Mouse (Mus musculus): ENCODE measurements around the gene Safb. TPM values are rescaled to one million over a fixed set of nuclear protein-coding genes. Genes with fewer than 3 reads are reported as not detected.

Safb gene
- total RNA-seq (2023) = 163 and 266 TPM in 2 replicates

DNA sequence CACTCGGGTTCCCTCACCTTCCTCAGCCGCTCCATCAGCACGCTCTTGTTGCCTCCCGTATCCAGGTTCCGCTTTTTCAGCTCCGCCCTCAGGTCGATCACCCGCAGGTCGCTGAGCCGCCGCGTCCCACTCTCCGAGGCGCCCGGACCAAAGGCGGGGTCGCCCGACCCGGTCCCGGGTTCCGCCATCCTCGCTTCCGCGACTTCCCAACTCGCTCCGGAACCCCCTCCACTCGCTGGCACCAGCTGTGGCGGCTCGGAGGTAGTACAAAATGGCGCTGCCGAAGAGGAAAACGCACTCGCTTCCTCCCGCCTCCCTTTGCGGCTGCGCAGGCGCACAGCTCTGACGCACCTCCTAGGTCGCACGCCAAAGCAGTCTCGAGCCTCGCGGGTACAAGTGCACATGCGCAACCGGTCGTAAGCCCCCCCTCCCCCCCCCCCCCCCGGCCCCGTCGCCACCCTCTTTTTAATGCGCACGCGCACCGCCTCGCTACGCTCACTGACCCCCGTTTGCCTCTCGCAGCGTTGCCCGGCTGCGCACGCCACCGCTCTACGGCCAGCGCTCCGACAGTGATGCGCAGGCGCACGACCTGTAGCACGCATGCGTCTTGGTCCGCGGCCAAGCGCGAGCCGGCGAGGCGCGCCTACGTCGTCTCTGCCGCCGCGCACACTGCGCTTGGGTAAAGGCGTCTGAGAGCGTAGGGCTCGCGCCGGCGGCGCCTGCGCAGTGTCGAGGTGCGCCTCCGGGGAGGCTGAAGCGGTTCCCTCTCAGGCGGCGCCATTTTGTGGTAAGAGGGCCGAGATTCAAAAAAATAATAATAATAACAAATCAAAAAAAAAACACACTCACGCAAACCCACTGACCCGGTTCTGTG, at the start of gene Safb, which contains the start of gene Safb2:
Gene Safb, plus strand, starts transcription at position 569 of the 874 bp plus-strand sequence.
Gene Safb2, minus strand, starts transcription at position 329 of the 874 bp plus-strand sequence.

DNA sequence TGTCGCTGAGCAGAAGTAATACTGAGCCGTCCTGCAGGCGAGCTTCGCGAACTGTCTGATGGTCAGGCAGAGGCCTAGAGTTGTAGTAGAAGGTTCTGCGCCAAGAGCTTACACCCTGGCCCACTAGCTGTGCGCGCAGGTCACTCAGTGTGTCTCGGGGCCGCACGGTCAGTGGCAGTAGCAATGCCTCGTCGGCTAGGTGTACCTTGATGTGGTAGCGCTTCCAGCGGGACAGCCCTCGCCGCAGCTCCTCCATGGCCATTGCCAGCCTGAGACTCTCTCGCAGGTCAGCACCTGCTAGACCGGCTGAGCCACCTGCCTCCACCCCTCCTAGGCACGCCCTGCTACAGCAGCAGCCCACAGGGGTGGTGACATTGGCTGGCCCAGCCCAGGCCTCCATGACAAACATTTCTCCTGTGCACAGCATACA, 30.5 kb upstream of the Safb start, which contains the start of gene Gm20219:
Gene Gm20219, minus strand, starts transcription at position 266 of the 430 bp plus-strand sequence.

DNA sequence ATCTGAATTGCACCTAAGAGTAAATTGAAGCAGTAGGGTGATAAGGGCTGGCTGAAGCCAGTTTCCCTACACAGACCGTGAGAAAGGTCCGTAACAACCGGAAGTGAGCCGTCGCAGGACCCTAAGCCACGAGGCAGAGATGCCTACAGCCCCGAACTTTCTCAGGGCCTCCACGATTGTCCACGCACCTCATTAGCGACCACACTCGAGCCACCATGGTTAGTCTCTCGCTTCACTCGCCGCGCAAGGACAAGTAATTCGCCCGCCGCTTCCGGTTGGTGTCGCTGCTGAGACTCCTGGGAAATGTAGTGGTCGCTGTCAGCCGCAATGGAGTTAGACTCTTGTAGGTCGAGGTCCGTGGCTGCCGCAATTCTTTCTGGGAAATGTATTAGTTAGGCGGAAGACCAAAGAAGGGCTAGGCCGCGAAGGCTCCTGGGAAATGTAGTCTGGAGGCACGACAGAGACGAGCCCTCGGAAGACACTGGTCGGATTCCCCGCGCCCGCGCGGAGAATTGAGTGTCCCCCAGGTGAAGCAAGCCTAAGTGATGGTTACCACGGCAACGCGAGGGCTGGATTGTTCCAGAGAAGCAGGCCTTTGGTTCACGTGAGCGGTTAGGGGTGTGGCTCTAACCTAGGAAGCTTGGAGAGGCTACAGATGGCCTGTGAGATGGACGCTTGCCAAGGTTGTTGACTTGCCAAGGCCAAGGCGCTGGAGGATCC, 25.0 kb downstream of the Safb start, which contains the start of gene 2410015M20Rik:
Gene 2410015M20Rik, minus strand, starts transcription at position 320 of the 720 bp plus-strand sequence.

DNA sequence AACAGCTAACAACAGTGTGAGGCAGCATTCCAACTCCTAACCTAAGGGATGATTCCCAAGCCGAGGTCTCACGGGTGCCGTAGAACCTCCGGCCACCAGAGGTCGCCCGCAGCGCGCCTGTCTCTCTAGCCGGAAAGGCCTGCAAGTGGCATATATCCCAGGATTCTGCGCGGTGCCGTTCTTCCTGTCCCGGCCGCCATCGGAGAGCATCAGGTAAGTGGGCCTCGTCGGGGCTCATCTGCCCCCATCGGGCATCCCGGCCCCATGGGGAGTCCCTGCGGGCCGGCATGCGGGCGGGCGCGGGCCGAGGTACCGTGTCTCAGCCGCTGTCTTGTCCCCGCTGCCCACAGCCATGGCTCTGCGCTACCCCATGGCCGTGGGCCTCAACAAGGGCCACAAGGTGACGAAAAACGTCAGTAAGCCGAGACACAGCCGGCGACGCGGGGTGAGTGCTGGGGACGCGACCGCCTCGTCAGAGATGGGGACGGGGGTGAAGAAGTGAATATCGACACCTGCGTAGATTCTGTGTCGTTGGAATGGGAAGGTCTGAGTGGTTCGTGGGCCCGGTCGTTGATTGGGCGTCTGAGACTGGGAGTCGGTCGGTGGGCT, 28.7 kb downstream of the Safb start, which contains the start of gene Rpl36:
Gene Rpl36, plus strand, starts transcription at position 181 of the 609 bp plus-strand sequence.

DNA sequence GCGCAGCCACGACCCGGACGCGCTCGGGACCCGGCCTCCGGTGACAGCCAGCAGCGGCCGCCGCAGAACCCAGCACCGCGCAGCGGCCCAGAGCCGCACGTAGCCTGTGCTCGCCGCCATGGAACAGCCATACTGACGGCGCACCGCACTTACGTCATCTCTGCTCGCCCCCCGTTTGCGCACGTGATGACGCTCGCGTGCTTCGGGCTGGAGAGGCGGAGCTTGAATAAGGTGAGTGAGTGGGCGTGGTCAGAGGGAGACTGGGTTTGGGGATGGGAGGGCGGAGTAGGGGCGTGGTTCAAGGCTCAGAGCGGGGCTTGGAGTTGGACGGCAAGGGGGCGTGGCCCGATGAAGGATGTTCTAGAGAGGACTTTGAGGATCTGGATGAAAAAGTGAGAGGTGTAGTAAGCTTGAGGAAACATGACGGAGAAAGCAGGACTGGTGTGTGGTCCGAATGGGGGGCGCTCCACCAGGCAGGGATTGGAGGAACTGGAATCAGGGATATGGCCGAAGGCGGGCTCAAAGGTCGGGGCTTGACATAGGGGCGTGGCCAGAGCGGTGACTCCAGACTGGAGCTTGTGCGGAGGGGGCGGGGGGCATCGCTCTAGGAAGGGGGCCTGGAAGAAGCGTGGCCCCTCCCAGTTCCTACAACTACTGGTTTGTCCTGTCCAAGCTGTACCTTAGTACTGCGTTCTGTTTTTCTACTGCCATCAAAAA, 42.3 kb downstream of the Safb start, which contains the start of gene Lonp1:
Gene Lonp1, minus strand, starts transcription at position 134 of the 717 bp plus-strand sequence.

DNA sequence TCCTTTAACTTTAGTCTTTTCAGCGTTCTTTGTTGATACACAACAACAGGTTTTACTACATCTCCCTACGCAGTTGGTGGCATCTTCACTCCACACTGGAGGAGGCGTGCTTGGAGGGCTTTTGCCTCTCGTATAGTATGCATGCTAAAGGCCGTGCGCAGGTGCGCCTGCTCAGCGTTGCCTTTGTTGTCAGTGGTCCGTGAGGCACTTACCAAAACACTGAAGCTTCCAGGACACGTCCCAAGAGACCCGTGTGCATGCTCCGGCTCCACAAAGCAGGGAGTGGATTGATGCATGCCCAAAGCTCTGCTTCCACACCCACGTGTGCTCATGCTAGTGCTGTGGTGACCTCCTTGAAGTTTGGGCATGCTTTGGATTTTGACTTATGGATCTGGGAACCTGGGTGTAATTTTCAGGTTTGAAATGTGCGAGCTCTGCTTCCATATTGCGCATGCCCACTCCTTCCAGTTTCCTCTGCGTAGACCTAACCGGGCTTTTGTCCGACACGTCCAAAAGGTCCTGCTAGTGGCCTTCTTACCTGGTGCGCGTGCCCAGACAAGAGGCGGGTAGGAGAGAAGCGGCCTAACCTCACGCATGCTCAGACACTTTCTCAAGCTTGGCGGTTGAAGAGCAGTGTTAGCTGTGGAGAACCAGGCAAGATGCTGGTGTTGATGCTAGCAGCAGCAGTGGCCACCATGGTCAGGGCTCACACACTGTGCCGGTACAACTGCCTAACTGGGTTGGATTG, 43.1 kb downstream of the Safb start, which contains the start of gene Catsperd:
Gene Catsperd, plus strand, starts transcription at position 614 of the 748 bp plus-strand sequence.

Other genes starting within 250 kb of the Safb start
- 14.9 and 20.6 TPM in 2 replicates for gene Ptprs, start 108.3 kb upstream of the Safb start, total RNA-seq (2023)
- not detected in 2 replicates for gene Znrf4, start 72.4 kb upstream of the Safb start, total RNA-seq (2023)
- 6.4 and 8.6 TPM in 2 replicates for gene Gm20219, start 30.4 kb upstream of the Safb start, total RNA-seq (2023)
- 354 and 536 TPM in 2 replicates for gene Safb2, start 240 bp upstream of the Safb start, total RNA-seq (2023)
- gene 2410015M20Rik, start 24.9 kb downstream of the Safb start, total RNA-seq (2023) = 34.1 and 47.2 TPM in 2 replicates
- gene Rpl36, start 28.6 kb downstream of the Safb start, total RNA-seq (2023) = 138 and 292 TPM in 2 replicates
- 18.7 and 28.1 TPM in 2 replicates for gene Lonp1, start 42.1 kb downstream of the Safb start, total RNA-seq (2023)
- 3.3 and 4.5 TPM in 2 replicates for gene Catsperd, start 43.3 kb downstream of the Safb start, total RNA-seq (2023)
- 49.4 and 62.2 TPM in 2 replicates for gene Ranbp3, start 88.5 kb downstream of the Safb start, total RNA-seq (2023)
- 27.1 and 42.7 TPM in 2 replicates for gene Ndufa11, start 132.9 kb downstream of the Safb start, total RNA-seq (2023)
- gene Vmac, start 133.2 kb downstream of the Safb start, total RNA-seq (2023) = 1.1 and 1.7 TPM in 2 replicates
- gene Nrtn, start 172.7 kb downstream of the Safb start, total RNA-seq (2023) = not detected in 2 replicates
- gene Dus3l, start 179.9 kb downstream of the Safb start, total RNA-seq (2023) = 13.8 and 18.0 TPM in 2 replicates
- 0.47 TPM in 1 of 2 replicates, not detected in the other for gene Prr22, start 185.4 kb downstream of the Safb start, total RNA-seq (2023)
- gene Rfx2, start 246.2 kb downstream of the Safb start, total RNA-seq (2023) = 10.2 and 12.6 TPM in 2 replicates